9 mouse cellular contexts compared by ENCODE assay signal in the genomic region with DNA sequence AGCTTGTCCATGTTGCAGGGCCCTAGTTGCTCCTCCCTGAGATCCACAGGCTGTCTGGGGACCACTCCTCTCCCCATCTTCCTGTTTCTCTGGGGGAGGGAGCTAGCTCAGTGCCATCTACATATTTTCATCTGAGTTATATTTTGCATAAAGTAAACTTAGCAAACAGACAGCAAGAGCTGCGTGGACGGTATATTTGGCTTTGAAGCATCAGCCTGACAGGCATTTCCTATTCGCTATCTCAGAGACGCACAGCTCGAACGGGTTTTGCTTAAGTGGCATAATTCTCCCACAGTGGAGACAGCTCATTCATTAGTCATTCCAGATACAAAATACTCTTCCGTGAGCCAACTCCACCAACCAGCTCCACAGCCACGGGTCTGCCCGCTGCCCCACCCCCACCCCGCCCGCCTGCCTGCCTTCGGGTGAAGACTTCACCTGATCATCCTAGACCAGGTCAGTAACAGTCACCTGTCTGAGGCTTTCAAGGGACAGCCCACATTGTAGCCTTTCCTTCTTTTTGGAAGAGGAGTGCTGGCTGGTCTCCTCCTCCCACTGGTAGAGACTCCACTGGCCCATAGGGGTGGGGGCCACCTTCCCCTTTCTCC.
DNase-seq lines count a peak whose midpoint lies in the region; ATAC-seq and TF ChIP-seq lines count a peak whose summit lies in the region.
"Had no signal": no experiment of that assay in that cellular context is flagged by ENCODE, and none has a peak within 500 bp of the region (broad histone marks: within the 10 kb centered on the region; RNA-seq: fewer than 3 reads in every experiment).

No protein-coding gene starts in this region.

- TF ChIP-seq CTCF in liver, embryonic 14.5 days (IDR thresholded peaks at IDR 0.05; ENCODE audit: low read depth): no peak

- no peak for DNase-seq in heart, adult 18-20 months
- DNase-seq in 3T3-L1 (ENCODE audit: low read depth, low spot score): peak; percentile 81
- peak; percentile 53 for DNase-seq in c-Kit-positive CD71-positive TER-119-positive erythroid progenitor cells, embryonic 14.5 days (ENCODE audit: low spot score)
- DNase-seq in liver, embryonic 14.5 days (ENCODE audit: low read depth in 3 of 3, low spot score in 3 of 3): peak in 1 of 3 experiments; percentile 50
- no peak for DNase-seq in T-cell, adult 2 months (ENCODE audit: low spot score)
- DNase-seq in heart, postnatal 10 days: no peak

- H3K4me2 ChIP-seq in heart, embryonic 12.5 days: peak overlapping the region; percentile 26; the same call in 1 of the 2 replicates
- H3K4me2 ChIP-seq in liver, embryonic 14.5 days (ENCODE audit: low read depth): peak overlapping the region; percentile 79
- H3K4me2 ChIP-seq in kidney, embryonic 16.5 days (replicated peaks; ENCODE audit: low read depth, low read length): no peak overlapping the region
- H3K4me2 ChIP-seq: midbrain, embryonic 12.5 days had no signal

- H3K27ac ChIP-seq in heart, embryonic 12.5 days (ENCODE audit: poor library complexity, severe bottlenecking): no peak overlapping the region
- H3K27ac ChIP-seq in liver, embryonic 14.5 days: peak overlapping the region; percentile 99
- H3K27ac ChIP-seq in kidney, embryonic 16.5 days (ENCODE audit: low read length): no peak overlapping the region
- H3K27ac ChIP-seq: midbrain, embryonic 12.5 days had no signal

- no peak for TF ChIP-seq EP300 in liver, embryonic 14.5 days (IDR thresholded peaks at IDR 0.05; ENCODE audit: low read depth)

- H3K4me3 ChIP-seq in heart, embryonic 12.5 days: no peak overlapping the region
- H3K4me3 ChIP-seq in liver, embryonic 14.5 days (ENCODE audit: insufficient read depth in 1 of 2, low read depth in 2 of 2, low read length in 2 of 2): peak overlapping the region; percentile 31 to 40
- no peak overlapping the region for H3K4me3 ChIP-seq in kidney, embryonic 16.5 days (ENCODE audit: low read length)
- H3K4me3 ChIP-seq: midbrain, embryonic 12.5 days had no signal

- no peak overlapping the region for H3K9ac ChIP-seq in heart, embryonic 12.5 days
- peak overlapping the region; percentile 78 for H3K9ac ChIP-seq in liver, embryonic 14.5 days (replicated peaks)
- H3K9ac ChIP-seq in kidney, embryonic 16.5 days (replicated peaks; ENCODE audit: low read length): no peak overlapping the region
- H3K9ac ChIP-seq: midbrain, embryonic 12.5 days had no signal

- intact Hi-C loops in heart, postnatal 10 days (cut with DNase I): no loop called here

- peak; percentile 46; the same call in 1 of the 2 replicates for ATAC-seq in heart, embryonic 12.5 days (ENCODE audit: insufficient number of reproducible peaks, low FRiP score)
- ATAC-seq in liver, embryonic 14.5 days (ENCODE audit: insufficient read depth): peak; percentile 17
- ATAC-seq in kidney, embryonic 16.5 days (ENCODE audit: low FRiP score, low TSS enrichment): no peak

- no peaks in the 10 kb centered on the region for H3K27me3 ChIP-seq in heart, embryonic 12.5 days (replicated peaks)
- H3K27me3 ChIP-seq in liver, embryonic 14.5 days (ENCODE audit: control insufficient read depth, insufficient read depth, low read length): no peaks in the 10 kb centered on the region
- no peaks in the 10 kb centered on the region for H3K27me3 ChIP-seq in kidney, embryonic 16.5 days (ENCODE audit: insufficient read depth, low read length)

- H3K9me3 ChIP-seq in heart, embryonic 12.5 days (replicated peaks): no peaks in the 10 kb centered on the region
- no peaks in the 10 kb centered on the region for H3K9me3 ChIP-seq in liver, embryonic 14.5 days (ENCODE audit: control insufficient read depth, low read length)
- no peaks in the 10 kb centered on the region for H3K9me3 ChIP-seq in kidney, embryonic 16.5 days (ENCODE audit: low read length)
- H3K9me3 ChIP-seq: midbrain, embryonic 12.5 days had no signal

- 37% methylated on average over 12 of the region's 12 CpGs for WGBS in heart, embryonic 12.5 days
- 15% methylated on average over 12 of the region's 12 CpGs for WGBS in liver, embryonic 14.5 days (ENCODE audit: insufficient replicate concordance)
- 61% methylated on average over 12 of the region's 12 CpGs for WGBS in kidney, embryonic 16.5 days

- no peaks in the 10 kb centered on the region for H3K36me3 ChIP-seq in heart, embryonic 12.5 days
- no peaks in the 10 kb centered on the region for H3K36me3 ChIP-seq in liver, embryonic 14.5 days (replicated peaks; ENCODE audit: control insufficient read depth, insufficient read depth, low read depth)
- H3K36me3 ChIP-seq in kidney, embryonic 16.5 days (ENCODE audit: insufficient read depth, low read length): no peaks in the 10 kb centered on the region
- H3K36me3 ChIP-seq: midbrain, embryonic 12.5 days had no signal

- H3K4me1 ChIP-seq in heart, embryonic 12.5 days (replicated peaks): peaks cover 61% of the 10 kb centered on the region
- H3K4me1 ChIP-seq in liver, embryonic 14.5 days (replicated peaks; ENCODE audit: control insufficient read depth in 2 of 2, insufficient read depth in 2 of 2, low read length in 1 of 2): peaks cover 56 to 61% of the 10 kb centered on the region in 2 experiments
- H3K4me1 ChIP-seq in kidney, embryonic 16.5 days (ENCODE audit: insufficient read depth, low read length): peaks cover 6% of the 10 kb centered on the region; the same call in 1 of the 2 replicates

Comparison
In these comparisons a context has a peak if more than half of its experiments do, and no peak if none do; other contexts are left out.
1. H3K4me3 ChIP-seq: peak in liver, embryonic 14.5 days (2 of 2); none in heart, embryonic 12.5 days (single experiment) and kidney, embryonic 16.5 days (single experiment).
2. DNase-seq: peak in 3T3-L1 (single experiment) and c-Kit-positive CD71-positive TER-119-positive erythroid progenitor cells, embryonic 14.5 days (single experiment); none in heart, adult 18-20 months (0 of 2), T-cell, adult 2 months (single experiment) and heart, postnatal 10 days (0 of 2).